Mouse (Mus musculus) left cerebral cortex, postnatal 4 days (tissue): ENCODE measurements around the gene Cypt12. TPM values are rescaled to one million over a fixed set of nuclear protein-coding genes. Genes with fewer than 3 reads are reported as not detected.

Source experiments
- DNase-seq: peaks from one replicate; pipeline ENCODE4 v3.0.0-alpha.2; 2022
- intact Hi-C: fragments of 180-260 bp; cut with DNase I; formaldehyde crosslinking; loops from one replicate; pipeline ENCODE4 v1.15.1; 2025
- total RNA-seq, 2 experiments: library from RNA; stranded (reverse); gene quantifications; 2 replicates each; pipeline ENCODE4 v1.2.3; 2021

The Cypt12 gene
- total RNA-seq = not detected

- intact Hi-C loops = no loop called here
- no peak for DNase-seq
Observed at GRCm38 (mm10) chr3:17948299-17948698, at the start of gene Cypt12. Cypt12 (plus strand) TSS chr3:17948410.

DNA sequence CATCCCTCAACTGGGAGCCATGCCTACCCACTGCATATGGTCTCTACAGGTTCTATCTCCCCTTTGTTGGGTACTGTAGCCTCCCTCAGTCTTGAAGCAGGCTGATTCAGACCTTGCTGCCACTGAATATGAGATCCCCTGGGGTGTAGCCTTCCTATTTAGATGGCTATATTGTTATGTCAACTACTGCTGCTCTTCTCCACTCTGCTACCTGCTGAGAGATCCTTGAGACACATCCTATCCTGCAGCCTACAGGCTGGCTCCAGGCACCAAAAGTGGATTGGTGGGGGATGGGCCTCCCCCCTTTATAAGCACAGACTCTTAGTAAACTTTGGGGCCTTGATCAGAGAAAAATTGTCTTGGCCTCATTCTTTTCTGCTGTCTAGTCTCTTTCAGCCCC lies 34.4 kb upstream of the Cypt12 start:
- intact Hi-C loops = no loop called here
- no peak for DNase-seq

- no peak for DNase-seq
- intact Hi-C loops = no loop called here
Observed at GRCm38 (mm10) chr3:17940206-17940605, 8.0 kb upstream of the Cypt12 start.
